Mouse (Mus musculus): Measurements from ENCODE around the gene Sycp3.
"Not testable (repeated sequence)": the region's sequence is repeated elsewhere in the genome, so short reads cannot be mapped to it uniquely, and the experiment has no call there.

Sycp3 gene

GRCm38 (mm10) chr10:88501886-88502765, 42.8 kb downstream of the Sycp3 start:
- peak; percentile 48 for DNase-seq

DNA sequence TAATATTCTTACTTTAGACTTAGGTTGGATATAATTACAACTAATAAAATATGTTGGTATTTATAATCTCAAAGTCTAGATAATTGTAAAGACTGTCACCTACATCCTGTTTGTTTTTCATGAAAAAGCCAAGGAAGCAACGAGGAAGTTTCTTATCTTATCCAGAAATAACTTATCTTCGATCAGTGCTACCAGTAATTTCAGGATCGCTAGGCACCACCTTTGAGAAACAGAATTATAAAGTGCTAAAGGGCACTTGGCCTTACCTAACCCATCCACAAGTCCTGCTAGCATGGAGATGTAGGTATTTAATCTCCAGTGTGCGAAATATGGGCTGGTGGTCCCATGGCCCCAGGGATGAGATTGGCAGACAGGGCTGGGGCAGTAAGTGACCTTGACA, 43.5 kb downstream of the Sycp3 start:
- no peak for DNase-seq

GRCm38 (mm10) chr10:88503421-88504314, 44.3 kb downstream of the Sycp3 start, which contains the start of gene Chpt1:
Chpt1 (minus strand) TSS chr10:88504073.
- peak; percentile 90 for DNase-seq

DNA sequence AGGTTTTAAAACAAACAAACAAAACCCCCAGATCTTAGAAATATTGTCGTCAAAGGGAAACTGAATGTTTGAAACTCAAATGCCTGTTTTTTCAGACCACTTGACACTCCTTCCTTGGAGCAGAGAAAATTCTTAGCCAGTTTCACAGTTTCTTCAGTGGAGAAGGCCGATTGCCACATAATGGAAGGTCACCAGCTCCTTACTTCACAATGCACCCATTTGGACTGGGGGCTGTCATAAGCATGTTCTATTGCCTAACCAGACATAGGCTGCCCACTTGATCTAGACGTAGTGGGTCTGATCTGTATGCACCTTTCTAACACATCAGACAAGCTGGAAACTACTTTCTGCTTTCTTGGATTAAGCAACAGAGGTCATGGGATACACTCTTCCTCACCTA, 45.1 kb downstream of the Sycp3 start:
- DNase-seq, result peak; percentile 68

GRCm38 (mm10) chr10:88505256-88505655, 45.9 kb downstream of the Sycp3 start:
- no peak for DNase-seq

DNA sequence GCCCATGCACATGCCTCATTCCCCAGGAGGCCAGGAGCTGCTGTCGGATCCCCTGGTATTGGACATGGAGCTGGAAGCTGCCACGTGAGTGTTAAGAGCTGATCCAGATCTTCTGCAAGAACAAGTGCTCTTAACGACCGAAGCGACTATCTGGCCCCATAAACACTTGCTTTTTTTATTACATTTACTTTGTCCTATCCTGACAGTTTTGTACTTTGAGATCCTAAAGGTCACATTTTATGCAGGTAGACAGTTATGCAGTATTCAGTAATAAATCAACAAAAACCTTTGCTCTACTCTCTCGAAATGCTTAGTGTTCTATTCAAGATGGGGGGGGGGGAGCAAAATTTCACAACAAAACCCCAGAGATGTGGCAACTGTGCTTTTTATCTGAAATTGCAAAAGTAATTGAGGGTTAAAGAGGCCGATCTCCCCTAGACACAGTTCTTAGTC, 48.3 kb downstream of the Sycp3 start:
- DNase-seq, result no peak

- DNase-seq, result peak; percentile 74
Observed at GRCm38 (mm10) chr10:88510503-88511271, 51.3 kb downstream of the Sycp3 start.

DNA sequence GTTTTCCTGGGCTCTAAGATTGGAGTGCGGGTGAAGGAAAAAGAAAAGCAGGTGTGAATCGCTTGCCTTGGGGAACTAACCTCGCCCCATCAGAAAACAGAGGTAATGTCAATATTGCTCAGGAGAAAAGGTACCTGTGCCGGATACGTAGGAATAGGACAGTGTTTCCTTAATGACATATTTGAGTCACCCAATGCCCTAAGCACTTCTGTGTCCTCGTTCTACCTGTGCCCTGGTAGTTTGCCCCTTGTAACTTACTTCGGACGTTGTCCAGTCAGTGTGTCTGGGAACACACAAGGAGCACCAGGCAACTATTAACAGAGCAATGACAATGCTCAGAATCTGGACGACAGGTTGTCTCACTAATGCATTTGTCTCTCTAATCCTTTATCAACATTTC, 52.0 kb downstream of the Sycp3 start:
- no peak for DNase-seq

DNA sequence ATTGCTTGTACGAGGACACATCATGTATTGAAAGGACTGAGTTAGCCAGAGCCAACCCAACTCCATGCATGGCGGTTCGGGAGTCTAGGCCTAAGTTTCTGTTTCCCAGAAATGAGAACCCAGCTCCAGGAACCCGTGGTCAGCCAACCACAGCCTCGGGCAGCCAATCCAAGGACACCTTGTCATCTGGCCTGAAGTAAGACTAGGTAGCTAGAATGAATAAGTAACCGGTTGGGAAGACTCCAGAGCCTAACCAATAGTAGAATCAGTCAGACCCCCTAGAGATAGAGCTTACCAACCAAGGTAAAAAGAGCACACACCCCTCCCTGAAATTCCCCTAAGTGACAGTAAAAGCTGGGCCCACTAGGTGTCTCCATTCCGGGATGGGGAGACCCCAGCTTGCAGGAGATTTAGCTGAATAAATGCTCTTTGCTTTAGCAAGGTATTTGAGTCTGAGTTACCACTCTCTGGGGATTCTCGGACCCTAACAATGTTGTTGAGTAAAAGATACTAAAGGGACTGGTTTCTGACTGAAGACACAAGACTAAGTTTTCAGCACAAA, 54.3 kb downstream of the Sycp3 start:
- peak; percentile 28 for DNase-seq

DNA sequence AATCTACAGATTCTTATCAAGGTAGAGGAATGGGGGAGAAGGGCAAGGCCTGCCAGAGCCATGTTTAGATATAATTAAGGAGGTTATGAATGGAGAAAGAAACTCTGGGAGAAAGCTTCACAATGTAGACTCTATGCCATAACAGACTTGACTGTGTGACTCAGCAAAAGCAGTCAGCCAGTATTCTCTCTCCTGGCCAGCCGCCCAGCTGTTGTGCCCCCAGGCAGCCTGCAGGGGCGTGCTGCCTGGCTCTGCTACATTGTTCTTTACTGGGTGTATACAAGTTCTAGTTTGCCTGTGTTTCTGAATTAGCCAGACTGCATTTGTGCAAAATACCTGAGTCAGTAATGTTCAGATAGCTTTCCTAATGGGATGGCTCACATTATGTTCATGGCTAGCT, 55.1 kb downstream of the Sycp3 start:
- DNase-seq, result peak; percentile 77

- not testable (repeated sequence) for DNase-seq
Observed at GRCm38 (mm10) chr10:88515049-88515448, 55.7 kb downstream of the Sycp3 start.

DNA sequence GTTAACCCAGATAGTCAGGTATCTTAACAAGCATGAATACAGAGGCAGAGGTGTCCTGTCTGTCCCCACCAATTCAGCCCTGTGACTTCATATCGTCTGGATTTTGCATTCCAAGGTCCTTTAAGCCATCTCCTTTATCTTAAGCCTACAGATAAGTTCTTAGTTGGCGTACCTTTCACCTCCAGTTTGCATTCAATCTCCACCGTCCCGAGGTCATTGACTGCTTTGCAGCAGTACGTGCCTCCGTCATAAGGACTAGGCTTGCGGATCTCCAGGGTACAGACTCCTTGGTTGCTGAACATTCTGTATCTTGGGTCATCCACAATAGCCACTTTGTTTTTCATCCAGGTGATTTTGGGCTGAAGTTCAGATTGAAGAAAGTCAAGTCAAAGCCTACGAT, 63.4 kb downstream of the Sycp3 start:
- DNase-seq, result no peak

All from lung, postnatal 36 days (tissue).